Mouse (Mus musculus) cerebellum, adult 9-11 months (tissue): ENCODE results near the gene Hira.
A peak's percentile ranks its signal among the peaks of the same experiment; 100 is the strongest.
"Not testable (repeated sequence)": the region's sequence is repeated elsewhere in the genome, so short reads cannot be mapped to it uniquely, and the experiment has no call there.

Experiments used
- DNase-seq: peaks from one replicate; pipeline ENCODE4 v3.0.0; 2022

The Hira gene

GRCm38 (mm10) chr16:18876442-18877308, at the start of gene Hira, which contains the start of gene Mrpl40:
TSS of gene Hira (plus strand) at chr16:18877037.
TSS of gene Mrpl40 (minus strand) at chr16:18876862.
- peak; percentile 96 for DNase-seq

GRCm38 (mm10) chr16:18828630-18829029, 48.2 kb upstream of the Hira start:
- DNase-seq, result no peak

- no peak for DNase-seq
Observed at GRCm38 (mm10) chr16:18829102-18829501, 47.7 kb upstream of the Hira start.

DNA sequence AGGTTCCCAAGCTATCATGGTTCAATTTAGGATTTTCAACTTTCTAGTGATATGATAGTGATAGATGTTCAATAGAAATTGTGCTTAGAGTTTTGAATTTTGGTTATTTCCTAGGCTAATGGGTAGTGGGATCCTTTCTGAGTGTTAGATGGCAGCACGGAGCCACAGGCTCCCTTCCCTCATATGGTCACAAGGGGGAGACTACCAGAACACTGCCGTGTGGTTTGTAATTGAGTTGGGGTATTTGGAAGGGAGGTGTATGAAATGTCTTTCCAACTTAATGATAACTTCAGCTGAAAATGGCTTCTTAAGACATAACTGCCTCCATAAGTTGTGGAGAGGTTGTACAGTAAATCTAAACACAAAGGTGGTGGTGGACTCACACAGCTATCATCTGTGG, 43.4 kb upstream of the Hira start:
- DNase-seq, result no peak

GRCm38 (mm10) chr16:18836073-18836467, 40.8 kb upstream of the Hira start:
- DNase-seq, result no peak

DNA sequence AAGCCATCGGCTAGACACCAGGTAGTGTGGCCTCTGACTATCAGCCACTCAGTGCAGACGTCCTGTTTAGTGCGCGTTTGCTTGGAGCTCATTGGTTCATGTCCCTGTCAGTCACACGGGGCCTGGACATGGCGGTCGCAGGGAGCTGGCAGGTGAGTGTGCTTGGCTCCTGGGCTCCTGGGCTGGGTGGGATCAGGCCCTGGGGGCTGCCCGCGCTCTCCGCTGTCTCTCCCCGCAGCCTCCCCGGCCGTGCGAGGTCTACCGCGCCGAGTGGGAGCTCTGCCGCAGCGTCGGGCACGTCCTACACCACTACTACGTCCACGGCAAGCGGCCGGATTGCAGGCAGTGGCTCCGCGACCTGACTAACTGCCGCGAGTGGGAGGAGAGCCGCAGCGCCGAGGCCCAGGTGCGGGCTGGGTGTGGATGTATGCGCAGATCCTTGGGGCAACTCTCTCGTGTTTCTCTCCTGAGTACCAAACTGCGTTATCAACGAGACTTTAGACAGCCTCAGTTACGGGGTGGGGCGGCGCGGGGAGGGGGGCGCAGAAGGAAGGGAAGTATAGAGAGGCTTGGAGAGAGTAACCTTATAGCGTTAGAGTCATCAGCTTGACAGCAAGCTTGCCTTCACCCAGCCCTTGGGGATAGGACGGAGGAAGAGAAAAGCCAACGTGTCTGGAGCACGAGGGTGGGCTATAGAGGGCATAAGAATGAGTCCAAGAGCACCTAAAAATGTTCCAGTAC, 40.2 kb upstream of the Hira start, which contains the start of the genes 2510002D24Rik and Gm28539:
2510002D24Rik (plus strand) TSS at position 111 of the 741 bp plus-strand sequence.
Gm28539 (plus strand) TSS at position 117 of the 741 bp plus-strand sequence.
- peak; percentile 97 for DNase-seq

DNA sequence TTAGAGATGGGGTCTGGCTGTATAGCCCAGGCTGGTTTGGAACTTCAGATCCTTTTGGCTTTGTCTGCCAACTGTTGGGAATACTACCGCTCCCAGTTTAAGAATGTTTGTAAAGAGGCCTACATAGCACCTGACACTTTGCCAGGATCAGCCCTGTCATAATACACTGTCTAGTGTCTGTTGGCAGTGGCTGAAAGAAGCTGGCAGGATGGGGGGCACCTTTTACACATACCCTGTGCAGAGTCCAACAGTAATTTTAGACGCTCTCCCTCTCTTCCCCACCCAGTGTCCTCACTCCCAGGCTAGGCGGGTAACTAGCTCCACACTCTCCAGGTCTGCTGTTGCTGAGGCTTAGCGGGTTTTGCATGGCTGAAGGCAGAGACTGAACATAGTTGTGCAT, 38.5 kb upstream of the Hira start:
- DNase-seq, result peak; percentile 32

- no peak for DNase-seq
Observed at GRCm38 (mm10) chr16:18846301-18846820, 30.5 kb upstream of the Hira start.

- not testable (repeated sequence) for DNase-seq
Observed at GRCm38 (mm10) chr16:18849521-18850190, 27.2 kb upstream of the Hira start.

GRCm38 (mm10) chr16:18858551-18858950, 18.3 kb upstream of the Hira start:
- peak; percentile 82 for DNase-seq

GRCm38 (mm10) chr16:18860186-18860585, 16.7 kb upstream of the Hira start:
- DNase-seq, result peak; percentile 50

GRCm38 (mm10) chr16:18870495-18870894, 6.3 kb upstream of the Hira start:
- DNase-seq, result not testable (repeated sequence)

DNA sequence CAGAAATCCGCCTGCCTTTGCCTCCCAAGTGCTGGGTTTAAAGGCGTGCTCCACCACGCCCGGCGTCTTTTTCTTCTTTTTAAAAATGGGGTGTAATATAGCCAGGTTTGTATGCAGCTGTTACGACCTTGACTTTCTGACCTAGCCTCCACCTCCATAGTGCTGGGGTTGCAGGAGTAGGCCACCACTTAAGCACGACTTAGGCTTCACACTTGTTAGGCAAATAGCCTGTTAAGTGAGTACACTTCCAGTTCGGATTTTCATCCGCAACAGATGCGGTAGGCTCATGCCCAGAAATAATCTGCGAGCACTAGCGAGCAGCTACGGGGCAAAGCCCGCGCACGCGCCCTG, 771 bp upstream of the Hira start:
- DNase-seq, result no peak

GRCm38 (mm10) chr16:18877386-18878090, 701 bp downstream of the Hira start:
- DNase-seq, result peak; percentile 75

- DNase-seq, result no peak
Observed at GRCm38 (mm10) chr16:18878091-18878720, 1.4 kb downstream of the Hira start.

DNA sequence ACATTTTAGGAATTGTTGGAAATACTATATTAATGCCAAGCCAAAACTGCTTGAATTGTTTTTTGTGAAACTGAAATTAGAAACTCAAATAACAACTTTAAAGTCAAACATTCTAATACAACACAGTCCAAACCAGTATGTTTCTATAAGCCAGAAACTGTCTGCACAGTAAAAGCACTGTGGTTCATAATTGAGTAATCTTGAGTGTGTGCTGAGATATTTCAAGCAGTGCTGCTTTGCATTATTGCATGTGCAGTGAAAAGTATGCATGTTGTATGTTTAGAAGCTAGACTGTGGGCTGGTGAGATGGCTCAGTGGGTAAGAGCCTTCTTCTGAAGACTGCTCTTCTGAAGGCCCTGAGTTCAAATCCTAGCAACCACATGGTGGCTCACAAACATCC, 7.2 kb downstream of the Hira start:
- no peak for DNase-seq

- no peak for DNase-seq
Observed at GRCm38 (mm10) chr16:18893840-18894372, 17.1 kb downstream of the Hira start.

GRCm38 (mm10) chr16:18895249-18895648, 18.4 kb downstream of the Hira start:
- no peak for DNase-seq

DNA sequence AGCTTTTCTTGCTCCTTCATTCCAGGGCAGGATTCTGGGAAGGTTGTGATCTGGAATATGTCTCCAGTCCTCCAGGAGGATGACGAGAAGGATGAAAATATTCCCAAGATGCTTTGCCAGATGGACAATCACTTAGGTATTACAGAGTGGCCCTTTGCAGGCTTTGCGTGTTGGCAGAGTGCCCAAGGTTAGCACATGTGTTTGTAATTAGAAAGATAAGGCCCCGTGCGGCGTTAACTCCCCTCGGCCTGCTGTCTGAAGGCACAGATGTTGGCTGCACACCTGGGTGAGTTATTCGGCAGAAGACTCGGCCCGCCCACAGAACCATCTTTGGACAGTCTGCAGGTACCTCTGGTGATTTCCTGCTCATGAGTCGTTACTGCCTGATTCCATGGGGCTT, 19.6 kb downstream of the Hira start:
- DNase-seq, result no peak

- no peak for DNase-seq
Observed at GRCm38 (mm10) chr16:18905648-18906047, 28.8 kb downstream of the Hira start.

DNA sequence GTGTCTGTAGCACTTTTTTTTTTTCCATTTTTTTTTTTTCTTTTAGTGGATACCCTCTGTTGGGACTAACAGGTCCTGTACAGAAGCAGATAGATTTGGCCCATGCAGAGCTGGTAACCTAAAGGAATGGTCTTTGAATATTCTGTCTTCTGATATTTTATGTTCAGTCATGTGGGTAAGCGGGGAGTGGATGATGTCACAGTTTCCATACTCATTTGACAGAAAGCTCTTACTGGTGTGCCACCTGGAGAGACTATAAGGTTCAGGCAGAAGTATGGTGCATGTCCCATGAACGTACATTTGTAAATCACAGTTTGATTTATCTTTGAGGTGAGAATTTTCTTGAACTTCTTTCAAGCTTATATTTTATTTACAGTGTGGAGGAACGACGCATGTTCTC, 39.2 kb downstream of the Hira start:
- DNase-seq, result no peak

- DNase-seq, result no peak
Observed at GRCm38 (mm10) chr16:18921771-18922170, 44.9 kb downstream of the Hira start.
